Mouse (Mus musculus) bone marrow macrophage, adult 2 months (primary cell): Measurements from ENCODE around the gene Jph3.

Experiments
- CTCF ChIP-seq: IDR thresholded peaks from 2 replicates; pipeline ENCODE4 v1.5.1; 2012; ENCODE audit warnings: low read depth, mild to moderate bottlenecking, low read length, moderate library complexity
- POLR2A ChIP-seq: IDR thresholded peaks from 2 replicates; pipeline ENCODE4 v1.6.1; 2012; ENCODE audit warnings: mild to moderate bottlenecking, low read depth, low read length, borderline replicate concordance

DNA sequence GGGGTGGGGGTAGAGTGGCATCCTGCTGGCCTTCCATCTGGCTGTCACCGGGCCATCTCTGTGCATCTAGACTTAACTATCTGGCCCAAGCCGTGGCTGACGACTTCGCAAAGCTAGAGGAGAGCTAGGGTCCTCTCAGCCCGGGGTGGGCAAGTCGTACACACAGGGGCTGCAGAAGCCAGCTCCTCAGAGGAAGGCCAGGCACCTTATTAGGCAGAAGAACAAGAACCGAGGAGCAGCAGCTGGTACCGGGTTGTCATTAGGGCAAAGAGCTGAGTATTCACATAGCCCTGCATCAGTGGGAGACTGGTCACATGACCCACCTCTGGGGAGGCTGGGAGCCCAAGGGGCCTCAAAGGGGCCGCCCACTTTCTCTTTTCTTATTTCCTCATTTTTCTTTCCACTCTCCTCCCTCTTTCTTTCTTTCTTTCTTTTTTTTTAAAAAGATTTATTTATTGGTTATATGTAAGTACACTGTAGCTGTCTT is 30.8 kb upstream of the Jph3 start:
- TF ChIP-seq CTCF (no peak), POLR2A (no peak)
